Mouse (Mus musculus) MEL (cell line): ENCODE data around the gene Nt5c2. TPM values are rescaled to one million over a fixed set of nuclear protein-coding genes. Genes with fewer than 3 reads are reported as not detected.

Experiments
- DNase-seq: peaks from one replicate; pipeline ENCODE4 v3.0.0; 2011; ENCODE audit warnings: low read depth, low spot score
- H3K27ac ChIP-seq: 2 replicates; pipeline ENCODE4 v1.5.1; 2012; ENCODE audit warnings: low read depth, mild to moderate bottlenecking, control low read depth, low read length, moderate library complexity; ENCODE audit not compliant: control insufficient read depth
- H3K27me3 ChIP-seq, 2 experiments: fragments of 150-350 bp in 1 of 2; sonication (generic) in 1 of 2; 2 replicates each; pipeline ENCODE4 v1.6.1; 2012; ENCODE audit warnings: low read length in 2 of 2, mild to moderate bottlenecking in 2 of 2, improper control_type of control experiment in 1 of 2, moderate library complexity in 1 of 2; ENCODE audit not compliant: insufficient read depth in 2 of 2, control insufficient read depth in 1 of 2
- H3K36me3 ChIP-seq, 2 experiments: 2 replicates each; pipeline ENCODE4 v1.6.1; 2012 to 2014; ENCODE audit warnings: low read length in 2 of 2, improper control_type of control experiment in 1 of 2, inconsistent platforms in 1 of 2, mild to moderate bottlenecking in 1 of 2; ENCODE audit not compliant: insufficient read depth in 2 of 2, control insufficient read depth in 1 of 2
- H3K4me1 ChIP-seq, 2 experiments: fragments of 150-350 bp in 1 of 2; sonication (generic) in 1 of 2; 2 replicates each; pipeline ENCODE4 v1.6.1; 2012; ENCODE audit warnings: low read length in 2 of 2, improper control_type of control experiment in 1 of 2, mild to moderate bottlenecking in 1 of 2; ENCODE audit not compliant: insufficient read depth in 2 of 2, control insufficient read depth in 1 of 2
- H3K4me3 ChIP-seq, 2 experiments: fragments of 150-350 bp in 1 of 2; sonication (generic) in 1 of 2; 2 replicates each; pipeline ENCODE4 v1.5.1; 2012; ENCODE audit warnings: low read depth in 2 of 2, low read length in 2 of 2, mild to moderate bottlenecking in 2 of 2, moderate library complexity in 2 of 2, control low read depth in 1 of 2, improper control_type of control experiment in 1 of 2; ENCODE audit not compliant: control insufficient read depth in 1 of 2, insufficient read depth in 1 of 2
- H3K79me2 ChIP-seq: 2 replicates; pipeline ENCODE4 v1.6.1; 2012; ENCODE audit warnings: mild to moderate bottlenecking, low read length, moderate library complexity; ENCODE audit not compliant: control insufficient read depth, poor library complexity, insufficient read depth
- H3K9ac ChIP-seq: 2 replicates; pipeline ENCODE4 v1.6.1; 2012; ENCODE audit warnings: low read depth, mild to moderate bottlenecking, control low read depth, low read length, moderate library complexity; ENCODE audit not compliant: control insufficient read depth, poor library complexity, severe bottlenecking
- H3K9me3 ChIP-seq: fragments of 150-350 bp; sonication (generic); replicated peaks from 2 replicates; pipeline ENCODE4 v1.6.1; 2012; ENCODE audit warnings: mild to moderate bottlenecking, low read length, improper control_type of control experiment, moderate library complexity; ENCODE audit not compliant: insufficient read depth
- MAFK ChIP-seq: IDR thresholded peaks from 2 replicates; pipeline ENCODE4 v1.6.1; 2011; ENCODE audit warnings: low read depth, mild to moderate bottlenecking, low read length, improper control_type of control experiment, borderline replicate concordance
- MYB ChIP-seq: IDR thresholded peaks from 2 replicates; pipeline ENCODE4 v1.6.1; 2011; ENCODE audit warnings: mild to moderate bottlenecking, low read depth, low read length, improper control_type of control experiment
- TCF12 ChIP-seq: IDR thresholded peaks from 2 replicates; pipeline ENCODE4 v1.6.1; 2014; ENCODE audit warnings: low read depth, mild to moderate bottlenecking, inconsistent platforms, low read length, improper control_type of control experiment, moderate library complexity
- polyA plus RNA-seq, 2 experiments: library from polyadenylated mRNA; stranded (reverse) in 1 of 2; unstranded in 1 of 2; fragments of >175 nt in 1 of 2; fragments of >200 nt in 1 of 2; gene quantifications; 2 replicates each; pipeline versions ENCODE4 v1.2.1 to v1.2.4; 2012; ENCODE audit warnings: low replicate concordance in 2 of 2, low read depth in 1 of 2; ENCODE audit not compliant: insufficient read length in 2 of 2, insufficient read depth in 1 of 2, missing spikeins in 1 of 2
- total RNA-seq: library from RNA; depleted of rRNA; stranded (reverse); fragments of 300-350 nt; gene quantifications from 2 replicates; pipeline ENCODE4 v1.2.3, GENCODE M21; 2012; rRNA removed

Nt5c2 gene
- total and polyA plus RNA-seq, 3 experiments, result 64.6 to 455 (median 147) TPM

GRCm38 (mm10) chr19:46834301-46834700 lies 180.7 kb downstream of the Nt5c2 start:
- H3K27ac ChIP-seq, result no peak overlapping the region
- H3K27me3 ChIP-seq, result no peaks in the 10 kb centered on the region
- no peak overlapping the region for H3K9ac ChIP-seq
- DNase-seq, result no peak
- H3K79me2 ChIP-seq, result no peaks in the 10 kb centered on the region
- TF ChIP-seq MYB, result no peak
- no peak for TF ChIP-seq MAFK
- TF ChIP-seq TCF12, result no peak
- TF ChIP-seq, all 39 proteins: peak for 0
- Histone ChIP-seq H3K4me3 (no peak overlapping the region), H3K9me3 (no peaks in the 10 kb centered on the region), H3K36me3 (peaks cover 0 to 7% of the 10 kb centered on the region in 2 experiments; a peak in 2 of 4 replicates), H3K4me1 (peaks cover 0 to 8% of the 10 kb centered on the region in 2 experiments; a peak in 2 of 4 replicates)

Other genes with a start within 250 kb of the Nt5c2 start
- gene Ina, start 455 bp downstream of the Nt5c2 start, total RNA-seq, result not detected in 2 replicates
- gene Ina, start 455 bp downstream of the Nt5c2 start, polyA plus RNA-seq, result not detected
- gene Pcgf6, start 35.8 kb upstream of the Nt5c2 start, total RNA-seq, result 29.0 and 31.1 TPM in 2 replicates
- 10 to 100 TPM in 1 of 2 experiments, not detected in 1; 47.5 TPM for gene Pcgf6, start 35.8 kb upstream of the Nt5c2 start, polyA plus RNA-seq
- 25.1 and 28.3 TPM in 2 replicates for gene Taf5, start 52.6 kb upstream of the Nt5c2 start, total RNA-seq
- 10 to 100 TPM; 22.8 to 74.3 TPM for gene Taf5, start 52.6 kb upstream of the Nt5c2 start, polyA plus RNA-seq
- 745 and 762 TPM in 2 replicates for gene Usmg5, start 75.5 kb upstream of the Nt5c2 start, total RNA-seq
- 100 to 1,000 TPM in 1 of 2 experiments, not detected in 1; 750 TPM for gene Usmg5, start 75.5 kb upstream of the Nt5c2 start, polyA plus RNA-seq
- gene Pdcd11, start 75.6 kb upstream of the Nt5c2 start, total RNA-seq, result 72.0 and 81.8 TPM in 2 replicates
- gene Pdcd11, start 75.6 kb upstream of the Nt5c2 start, polyA plus RNA-seq, result 100 to 1,000 TPM in 1 of 2 experiments, 10 to 100 TPM in 1; 79.6 to 107 TPM
- 8.5 and 11.1 TPM in 2 replicates for gene Calhm2, start 123.1 kb upstream of the Nt5c2 start, total RNA-seq
- gene Calhm2, start 123.1 kb upstream of the Nt5c2 start, polyA plus RNA-seq, result 10 to 100 TPM in 1 of 2 experiments, not detected in 1; 11.2 TPM
- not detected in 2 replicates for gene Calhm1, start 129.1 kb upstream of the Nt5c2 start, total RNA-seq
- gene Calhm1, start 129.1 kb upstream of the Nt5c2 start, polyA plus RNA-seq, result under 1 TPM in 1 of 2 experiments, not detected in 1; 0.06 TPM
- gene Calhm3, start 142.6 kb upstream of the Nt5c2 start, total RNA-seq, result not detected in 2 replicates
- not detected for gene Calhm3, start 142.6 kb upstream of the Nt5c2 start, polyA plus RNA-seq
- not detected in 2 replicates for gene Neurl1a, start 163.7 kb upstream of the Nt5c2 start, total RNA-seq
- gene Neurl1a, start 163.7 kb upstream of the Nt5c2 start, polyA plus RNA-seq, result under 1 TPM in 1 of 2 experiments, not detected in 1; 0.03 TPM